In the genomic region with DNA sequence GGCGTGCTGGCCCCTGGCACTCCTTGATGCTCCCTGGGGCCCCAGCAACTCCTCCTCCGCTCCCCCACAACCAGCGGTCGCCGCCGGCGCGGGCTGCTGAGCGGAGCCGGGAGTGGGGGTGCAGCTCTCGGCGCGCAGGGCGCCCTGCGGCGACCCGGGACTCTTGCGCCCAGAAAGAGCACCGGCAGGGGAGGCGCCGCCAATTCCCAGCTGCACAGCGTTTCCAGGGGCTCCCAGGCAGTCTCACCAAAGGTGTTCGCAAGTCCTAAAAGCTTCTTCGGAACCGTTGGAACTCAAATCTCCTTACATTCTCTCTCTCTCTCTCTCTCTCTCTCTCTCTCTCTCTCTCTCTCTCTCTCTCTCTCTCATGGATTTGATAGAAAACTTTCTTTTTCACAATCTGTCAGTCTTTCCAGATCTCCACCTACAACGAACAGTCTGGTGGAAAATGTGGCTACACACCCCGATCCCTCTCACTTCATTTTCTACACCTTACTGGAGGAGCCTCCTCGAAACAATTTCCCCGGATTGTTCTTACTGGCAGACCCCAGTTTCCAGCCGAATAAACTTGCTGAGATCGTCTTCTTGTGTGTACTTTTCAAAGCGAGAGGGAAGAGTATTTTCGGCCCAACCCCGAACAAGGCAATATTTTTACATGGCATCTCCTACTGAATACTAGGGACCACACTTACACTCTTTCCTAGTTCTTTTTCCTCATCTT, we compare ENCODE assay signal across 8 mouse cellular contexts. TPM values are rescaled to one million over a fixed set of nuclear protein-coding genes. Genes with fewer than 3 reads are reported as not detected.
A peak's percentile ranks its signal among the peaks of the same experiment; 100 is the strongest.
DNase-seq lines count a peak whose midpoint lies in the region; ATAC-seq lines count a peak whose summit lies in the region.

No protein-coding gene starts in this region.

- no peaks in the 10 kb centered on the region for H3K9me3 ChIP-seq in hindbrain, embryonic 13.5 days
- H3K9me3 ChIP-seq in midbrain, embryonic 10.5 days (replicated peaks), result no peaks in the 10 kb centered on the region

- H3K9ac ChIP-seq in hindbrain, embryonic 13.5 days, result 0 out of 2 replicates have a peak overlapping the region, but pooled peaks have one; percentile 24

- peaks cover 25% of the 10 kb centered on the region for H3K4me1 ChIP-seq in hindbrain, embryonic 13.5 days (replicated peaks)
- peaks cover 78% of the 10 kb centered on the region for H3K4me1 ChIP-seq in midbrain, embryonic 10.5 days

- H3K27ac ChIP-seq in hindbrain, embryonic 13.5 days, result peak overlapping the region; percentile 30; the same call in 1 of the 2 replicates
- H3K27ac ChIP-seq in midbrain, embryonic 10.5 days (replicated peaks), result peak overlapping the region; percentile 100

- peak overlapping the region; percentile 40 for H3K4me3 ChIP-seq in hindbrain, embryonic 13.5 days
- peak overlapping the region; percentile 85 for H3K4me3 ChIP-seq in midbrain, embryonic 10.5 days

- WGBS in hindbrain, embryonic 13.5 days, result under 1% methylated on average over 34 of the region's 34 CpGs
- under 1% methylated on average over 34 of the region's 34 CpGs for WGBS in midbrain, embryonic 10.5 days

- peaks cover 98% of the 10 kb centered on the region for H3K27me3 ChIP-seq in hindbrain, embryonic 13.5 days
- peaks cover 87% of the 10 kb centered on the region for H3K27me3 ChIP-seq in midbrain, embryonic 10.5 days (ENCODE audit: low read depth, poor library complexity, severe bottlenecking)

- ATAC-seq in hindbrain, embryonic 13.5 days (ENCODE audit: low FRiP score), result no peak
- no peak for ATAC-seq in frontal cortex, adult (ENCODE audit: low TSS enrichment)

- no peaks in the 10 kb centered on the region for H3K36me3 ChIP-seq in hindbrain, embryonic 13.5 days
- H3K36me3 ChIP-seq in midbrain, embryonic 10.5 days, result peaks cover 26% of the 10 kb centered on the region

- H3K4me2 ChIP-seq in hindbrain, embryonic 13.5 days, result peak overlapping the region; percentile 59

- peak; percentile 18 to 36 for DNase-seq in cerebellum, postnatal 10 days
- no peak for DNase-seq in cerebellum, adult 11-12 months
- DNase-seq in thymus, postnatal 4 days, result peak; percentile 32
- DNase-seq in thymus, postnatal 25 days, result no peak
- no peak for DNase-seq in midbrain, embryonic 10.5 days (ENCODE audit: low spot score)
- no peak for DNase-seq in layer of hippocampus, adult 9-11 months

RNA-seq across cellular contexts. Expression of gene Otx1, which starts 0.5 kb away (rescaled TPM):
- 1.6 and 2.1 TPM in 2 replicates for polyA plus RNA-seq in hindbrain, embryonic 13.5 days (2015; fragmentation: Nextera tagmentation; extraction: Ambion mirVana)
- 44.5 and 54.8 TPM in 2 replicates for polyA plus RNA-seq in midbrain, embryonic 10.5 days (2016; fragmentation: Nextera tagmentation; extraction: Ambion mirVana)

Comparison
In these comparisons a context has a peak if more than half of its experiments do, and no peak if none do; other contexts are left out.
1. DNase-seq: peak in cerebellum, postnatal 10 days (2 of 2) and thymus, postnatal 4 days (single experiment); none in cerebellum, adult 11-12 months (single experiment), thymus, postnatal 25 days (single experiment), midbrain, embryonic 10.5 days (single experiment) and layer of hippocampus, adult 9-11 months (single experiment).
2. RNA of gene Otx1, which starts 0.5 kb away (polyA plus RNA-seq): 44.5 to 54.8 TPM in midbrain, embryonic 10.5 days; 1.6 to 2.1 TPM in hindbrain, embryonic 13.5 days; every median in the first group is over 10 times any median in the second.